In the genomic region with DNA sequence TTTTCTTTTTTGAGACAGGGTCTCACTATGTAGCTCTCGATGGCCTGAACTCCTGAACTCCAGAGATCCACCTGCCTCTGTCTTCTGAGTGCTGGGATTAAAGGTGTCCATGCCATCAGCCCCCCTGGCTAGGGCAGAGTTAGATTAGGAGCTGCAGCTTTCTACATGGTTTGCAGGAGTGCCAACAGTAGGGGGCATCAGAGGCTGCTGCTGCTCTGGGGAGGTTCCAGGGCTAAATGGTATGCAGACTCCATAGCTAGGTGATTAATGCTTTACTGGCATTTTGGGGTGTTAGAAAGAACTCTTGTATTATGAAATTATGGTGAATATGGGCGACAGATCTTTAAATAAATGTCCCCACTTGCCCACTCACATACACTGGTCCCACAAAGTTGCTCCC, we compare ENCODE assay signal across 8 mouse cellular contexts. TPM values are rescaled to one million over a fixed set of nuclear protein-coding genes. Genes with fewer than 3 reads are reported as not detected.
A peak's percentile ranks its signal among the peaks of the same experiment; 100 is the strongest.
DNase-seq lines count a peak whose midpoint lies in the region; ATAC-seq and TF ChIP-seq lines count a peak whose summit lies in the region.
"Had no signal": no experiment of that assay in that cellular context is flagged by ENCODE, and none has a peak within 500 bp of the region (broad histone marks: within the 10 kb centered on the region; RNA-seq: fewer than 3 reads in every experiment).

No protein-coding gene starts in this region.

- peak; percentile 36 for DNase-seq in kidney, adult 9 months
- DNase-seq in MEL (ENCODE audit: low read depth, low spot score): peak; percentile 36
- peak; percentile 70 for DNase-seq in adrenal gland, postnatal 14 days
- peak; percentile 32 to 50 for DNase-seq in layer of hippocampus, adult 8-10 months (ENCODE audit: low spot score in 2 of 2)
- DNase-seq in gastrocnemius, adult 8-10 months (ENCODE audit: low spot score in 2 of 2): no peak

- no peak overlapping the region for H3K4me3 ChIP-seq in kidney, embryonic 15.5 days (replicated peaks)
- no peak overlapping the region for H3K4me3 ChIP-seq in MEL (ENCODE audit: control insufficient read depth in 1 of 2, insufficient read depth in 1 of 2, low read depth in 2 of 2, low read length in 2 of 2)
- no peak overlapping the region for H3K4me3 ChIP-seq in olfactory bulb, adult 2 months (ENCODE audit: insufficient read depth, low read depth, low read length)
- H3K4me3 ChIP-seq: embryonic facial prominence, embryonic 15.5 days had no signal

- no peaks in the 10 kb centered on the region for H3K79me2 ChIP-seq in MEL (ENCODE audit: control insufficient read depth, insufficient read depth, low read length, poor library complexity)

- no peak for ATAC-seq in kidney, embryonic 15.5 days (replicated peaks; ENCODE audit: low FRiP score)

- TF ChIP-seq CTCF in MEL (IDR thresholded peaks at IDR 0.05 in 2 of 3, conservative IDR thresholded peaks at IDR 0.05 in 1 of 3; ENCODE audit: control insufficient read depth in 1 of 3, insufficient read depth in 1 of 3, low read depth in 2 of 3, low read length in 3 of 3, poor library complexity in 1 of 3, severe bottlenecking in 1 of 3): peak; percentile 38 to 60 (median 57)
- TF ChIP-seq CTCF in olfactory bulb, adult 2 months (IDR thresholded peaks at IDR 0.05; ENCODE audit: insufficient read depth, low read depth, low read length): 0 out of 2 replicates have a peak, but pooled peaks have one; percentile 22

- peak; percentile 54 for TF ChIP-seq RAD21 in MEL (IDR thresholded peaks at IDR 0.05; ENCODE audit: low read depth, low read length)

- 32% methylated on average over 2 of the region's 2 CpGs for WGBS in kidney, embryonic 15.5 days
- WGBS in olfactory bulb, adult 2 months: 52% methylated on average over 2 of the region's 2 CpGs

- TF ChIP-seq POLR2A in MEL (IDR thresholded peaks at IDR 0.05; ENCODE audit: control insufficient read depth in 1 of 2, insufficient read depth in 1 of 2, low read depth in 1 of 2, low read length in 2 of 2, poor library complexity in 1 of 2): no peak
- TF ChIP-seq POLR2A in olfactory bulb, adult 2 months (IDR thresholded peaks at IDR 0.05; ENCODE audit: insufficient read depth, low read depth, low read length): no peak

- no peak for TF ChIP-seq EP300 in MEL (IDR thresholded peaks at IDR 0.05; ENCODE audit: low read depth in 1 of 2, low read length in 2 of 2)

- peaks cover 30% of the 10 kb centered on the region for H3K36me3 ChIP-seq in kidney, embryonic 15.5 days
- H3K36me3 ChIP-seq in MEL (ENCODE audit: control insufficient read depth in 1 of 2, insufficient read depth in 2 of 2, low read length in 2 of 2): no peaks in the 10 kb centered on the region; a peak in 1 of 4 replicates
- H3K36me3 ChIP-seq: embryonic facial prominence, embryonic 15.5 days had no signal

- no peak overlapping the region for H3K9ac ChIP-seq in kidney, embryonic 15.5 days
- H3K9ac ChIP-seq in MEL (ENCODE audit: control insufficient read depth, low read depth, low read length, poor library complexity, severe bottlenecking): no peak overlapping the region
- H3K9ac ChIP-seq: embryonic facial prominence, embryonic 15.5 days had no signal

- 0 out of 2 replicates have a peak, but pooled peaks cover 4% of the 10 kb centered on the region for H3K27me3 ChIP-seq in kidney, embryonic 15.5 days
- H3K27me3 ChIP-seq in MEL (ENCODE audit: control insufficient read depth in 1 of 2, insufficient read depth in 2 of 2, low read length in 2 of 2): no peaks in the 10 kb centered on the region
- H3K27me3 ChIP-seq: embryonic facial prominence, embryonic 15.5 days had no signal

- no peak overlapping the region for H3K4me2 ChIP-seq in kidney, embryonic 15.5 days
- H3K4me2 ChIP-seq: embryonic facial prominence, embryonic 15.5 days had no signal

- peaks cover 11% of the 10 kb centered on the region for H3K4me1 ChIP-seq in kidney, embryonic 15.5 days
- peaks cover 3 to 7% of the 10 kb centered on the region in 2 experiments for H3K4me1 ChIP-seq in MEL (ENCODE audit: control insufficient read depth in 1 of 2, insufficient read depth in 2 of 2, low read length in 2 of 2)
- H3K4me1 ChIP-seq in olfactory bulb, adult 2 months (ENCODE audit: control insufficient read depth, insufficient read depth, low read length): no peaks in the 10 kb centered on the region

- H3K9me3 ChIP-seq in kidney, embryonic 15.5 days (replicated peaks): no peaks in the 10 kb centered on the region
- no peaks in the 10 kb centered on the region for H3K9me3 ChIP-seq in MEL (replicated peaks; ENCODE audit: insufficient read depth, low read length)
- H3K9me3 ChIP-seq: embryonic facial prominence, embryonic 15.5 days had no signal

- H3K27ac ChIP-seq in kidney, embryonic 15.5 days: no peak overlapping the region
- H3K27ac ChIP-seq in MEL (ENCODE audit: control insufficient read depth, low read depth, low read length): no peak overlapping the region
- H3K27ac ChIP-seq in olfactory bulb, adult 2 months (ENCODE audit: insufficient read depth, low read depth, low read length): no peak overlapping the region
- H3K27ac ChIP-seq: embryonic facial prominence, embryonic 15.5 days had no signal

TF ChIP-seq in MEL, 35 proteins besides CTCF, POLR2A, EP300 and RAD21:
- TF ChIP-seq ZC3H11A (IDR thresholded peaks at IDR 0.05; ENCODE audit: low read depth, low read length): peak; percentile 37
- TF ChIP-seq TBP (IDR thresholded peaks at IDR 0.05; ENCODE audit: low read depth, low read length): no peak
- TF ChIP-seq SMC3 (IDR thresholded peaks at IDR 0.05; ENCODE audit: low read depth, low read length): peak; percentile 60

RNA-seq across cellular contexts. Expression of gene Fadd, which starts 5.0 kb away (rescaled TPM):
- polyA plus RNA-seq in kidney, embryonic 15.5 days (2015; fragmentation: Nextera tagmentation; extraction: Ambion mirVana): 12.7 and 13.7 TPM in 2 replicates
- total RNA-seq in MEL (2012; rRNA removed): 6.3 and 7.2 TPM in 2 replicates
- 10 to 100 TPM in 1 of 2 experiments, not detected in 1; 11.6 TPM for polyA plus RNA-seq in MEL (2012; ENCODE audit: insufficient read depth in 1 of 2, insufficient read length in 2 of 2, low read depth in 1 of 2, low replicate concordance in 2 of 2, missing spikeins in 1 of 2)
- 9.1 and 10.2 TPM in 2 replicates for total RNA-seq in adrenal gland, postnatal 14 days (2021)
- 1 to 10 TPM; 1.9 to 3.4 (median 2.8) TPM for total RNA-seq in layer of hippocampus, adult 8-10 months (2022)
- polyA plus RNA-seq in olfactory bulb, adult 2 months (2012; ENCODE audit: insufficient read depth, insufficient read length, low replicate concordance, missing spikeins): not detected in 2 replicates
- 1 to 10 TPM; 2.1 to 2.7 (median 2.4) TPM for total RNA-seq in gastrocnemius, adult 8-10 months (2022)

RNA-seq across cellular contexts. Expression of gene Ppfia1, which starts 33.8 kb away (rescaled TPM):
- 39.2 and 42.1 TPM in 2 replicates for polyA plus RNA-seq in kidney, embryonic 15.5 days (2015; fragmentation: Nextera tagmentation; extraction: Ambion mirVana)
- 38.5 and 43.1 TPM in 2 replicates for total RNA-seq in MEL (2012; rRNA removed)
- 10 to 100 TPM in 1 of 2 experiments, not detected in 1; 53.1 TPM for polyA plus RNA-seq in MEL (2012; ENCODE audit: insufficient read depth in 1 of 2, insufficient read length in 2 of 2, low read depth in 1 of 2, low replicate concordance in 2 of 2, missing spikeins in 1 of 2)
- total RNA-seq in adrenal gland, postnatal 14 days (2021): 50.9 and 56.3 TPM in 2 replicates
- total RNA-seq in layer of hippocampus, adult 8-10 months (2022): 10 to 100 TPM; 37.1 to 43.4 (median 40.3) TPM
- polyA plus RNA-seq in olfactory bulb, adult 2 months (2012; ENCODE audit: insufficient read depth, insufficient read length, low replicate concordance, missing spikeins): 386 TPM in 1 of 2 replicates, not detected in the other
- total RNA-seq in gastrocnemius, adult 8-10 months (2022): 10 to 100 TPM; 20.8 to 28.2 (median 25.6) TPM

Comparison
In these comparisons a context has a peak if more than half of its experiments do, and no peak if none do; other contexts are left out.
1. DNase-seq: peak in kidney, adult 9 months (single experiment), MEL (single experiment), adrenal gland, postnatal 14 days (single experiment) and layer of hippocampus, adult 8-10 months (2 of 2); none in gastrocnemius, adult 8-10 months (0 of 2).